Mouse (Mus musculus): ENCODE results near the gene Pkn3.

- no peak for TF ChIP-seq MAX (IDR thresholded peaks at IDR 0.05; ENCODE audit: low read depth)
- no peak for TF ChIP-seq USF1 (IDR thresholded peaks at IDR 0.05; ENCODE audit: low read depth)
- no peak for TF ChIP-seq MYOD1 (IDR thresholded peaks at IDR 0.05; ENCODE audit: control insufficient read depth in 1 of 3, insufficient read length in 2 of 3, low read depth in 2 of 3)
- no peak for TF ChIP-seq POLR2A (IDR thresholded peaks at IDR 0.05; ENCODE audit: insufficient read length, low read depth)
- TF ChIP-seq TCF12 (IDR thresholded peaks at IDR 0.05; ENCODE audit: insufficient read depth, poor library complexity, severe bottlenecking) = no peak
- TF ChIP-seq SRF (IDR thresholded peaks at IDR 0.05; ENCODE audit: control insufficient read depth, insufficient read length, low read depth) = no peak
- TF ChIP-seq E2F4 (IDR thresholded peaks at IDR 0.05; ENCODE audit: insufficient read depth) = no peak
- TF ChIP-seq TCF3 (IDR thresholded peaks at IDR 0.05; ENCODE audit: insufficient read length, low read depth) = no peak
- no peak for TF ChIP-seq REST (IDR thresholded peaks at IDR 0.05; ENCODE audit: insufficient read depth, insufficient read length)
- TF ChIP-seq POLR2AphosphoS2 (IDR thresholded peaks at IDR 0.05; ENCODE audit: insufficient read length, low read depth) = no peak
- TF ChIP-seq MYOG (IDR thresholded peaks at IDR 0.05; ENCODE audit: control insufficient read depth in 1 of 3, insufficient read depth in 1 of 3, insufficient read length in 2 of 3, low read depth in 2 of 3) = no peak
- no peak for TF ChIP-seq CEBPB (IDR thresholded peaks at IDR 0.05; ENCODE audit: insufficient read depth, poor library complexity, severe bottlenecking)
Measured at GRCm38 (mm10) chr2:30092280-30092918, 14.9 kb downstream of the Pkn3 start.
